Mouse (Mus musculus) cerebellum, postnatal 14 days (tissue): ENCODE measurements around the gene Rchy1.

Experiments used
- DNase-seq, 2 experiments: peaks; one replicate each; pipeline ENCODE4 v3.0.0; 2021; ENCODE audit warnings: mixed read lengths in 2 of 2

The Rchy1 gene

DNA sequence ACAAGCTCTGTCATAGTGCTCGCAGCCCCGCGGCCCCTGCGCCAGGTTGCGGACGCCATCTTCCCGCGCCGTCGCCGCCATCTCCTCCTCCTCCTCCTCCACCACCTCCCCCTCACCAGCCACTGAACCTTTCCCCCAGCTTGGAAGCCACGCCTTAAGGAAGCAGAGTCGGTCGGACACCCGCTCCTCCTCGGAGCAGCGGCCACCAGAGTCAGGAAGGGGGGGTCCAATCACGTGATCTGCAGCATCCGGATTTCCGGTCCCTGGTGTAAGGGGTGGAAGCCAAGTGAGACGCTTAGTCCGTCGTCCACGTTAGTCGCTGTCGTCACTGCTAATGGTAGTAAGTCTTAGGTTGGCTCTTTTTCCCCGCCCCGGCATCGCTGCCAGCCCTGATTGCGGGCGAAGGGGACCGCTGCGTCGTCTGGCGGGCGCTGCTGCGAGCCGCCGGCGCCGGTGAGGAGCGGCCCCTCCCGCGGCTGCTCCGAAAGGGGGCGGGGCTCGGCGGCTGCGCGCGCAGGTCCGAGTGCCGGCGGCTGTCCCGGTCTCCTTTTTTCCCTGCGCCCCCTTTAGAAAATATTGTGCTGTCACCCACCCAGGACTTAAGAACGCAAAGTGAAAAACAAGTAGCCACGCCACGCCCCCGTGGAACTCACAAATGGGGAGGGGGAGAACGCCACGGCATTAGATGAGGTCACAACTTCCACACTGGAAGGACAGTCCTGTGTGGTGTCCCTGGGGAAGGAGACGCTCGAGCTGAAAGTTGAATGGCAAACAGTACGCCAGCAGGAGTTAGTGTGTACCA lies at the start of gene Rchy1:
TSS of gene Rchy1 (minus strand) at position 430 of the 802 bp plus-strand sequence.
- peak; percentile 95 for DNase-seq

DNA sequence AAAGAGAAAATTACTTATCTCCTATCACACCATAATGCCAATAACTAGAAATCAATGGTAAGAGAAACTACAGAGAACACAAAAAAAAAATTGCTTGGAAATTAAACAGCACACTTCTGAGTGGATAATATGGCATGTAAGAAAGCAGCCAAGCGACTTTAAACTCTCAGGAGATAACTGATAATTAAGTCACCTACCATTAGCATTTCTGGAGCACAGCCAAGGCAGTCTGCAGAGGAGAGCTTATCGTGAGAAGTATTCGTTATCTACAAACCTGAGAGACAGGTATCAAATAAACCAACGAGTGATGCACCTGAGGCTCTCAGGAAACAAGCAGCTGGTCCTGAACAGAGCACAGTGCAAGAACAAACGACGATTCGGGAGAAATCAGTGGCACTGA lies 48.9 kb upstream of the Rchy1 start:
- no peak for DNase-seq

DNA sequence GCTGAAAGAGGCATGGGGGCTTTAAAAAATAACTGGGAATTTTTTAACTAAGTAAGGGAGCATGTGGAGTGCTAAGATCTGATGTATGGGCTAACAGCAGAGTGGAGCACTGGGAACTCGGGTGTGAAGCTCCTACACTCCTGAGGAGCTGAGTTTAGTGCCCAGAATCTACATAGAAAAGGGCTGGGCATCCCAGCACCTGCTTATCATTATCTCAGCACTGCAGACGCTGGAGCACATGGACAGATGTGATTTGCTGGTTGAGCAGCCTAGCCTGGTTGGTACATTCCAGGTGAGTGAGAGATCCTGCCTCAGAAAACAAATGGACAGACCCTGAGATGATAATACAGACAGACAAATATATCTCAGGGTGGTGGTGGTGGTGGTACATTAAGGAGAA lies 47.0 kb upstream of the Rchy1 start:
- no peak for DNase-seq

DNA sequence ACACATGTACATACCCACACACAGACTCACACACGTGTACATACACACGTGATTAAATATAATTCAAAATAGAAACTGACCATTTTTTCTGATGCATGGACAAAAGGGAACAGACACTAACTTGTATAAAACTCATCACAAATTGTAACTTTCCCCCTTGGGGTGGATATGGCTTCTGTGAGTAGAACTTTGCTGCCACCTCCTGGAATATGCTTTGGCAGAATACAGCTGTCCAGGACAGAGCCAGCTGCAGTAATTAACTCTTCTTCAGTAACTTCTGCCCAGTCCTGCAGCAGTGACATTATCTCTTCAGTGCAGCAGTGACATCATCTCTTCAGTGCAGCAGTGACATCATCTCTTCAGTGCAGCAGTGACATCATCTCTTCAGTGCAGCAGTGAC lies 40.1 kb upstream of the Rchy1 start:
- DNase-seq = peak; percentile 7 to 9

- no peak for DNase-seq
These were observed 37.9 kb upstream of the Rchy1 start for GRCm38 (mm10) chr5:92000770-92001169.

DNA sequence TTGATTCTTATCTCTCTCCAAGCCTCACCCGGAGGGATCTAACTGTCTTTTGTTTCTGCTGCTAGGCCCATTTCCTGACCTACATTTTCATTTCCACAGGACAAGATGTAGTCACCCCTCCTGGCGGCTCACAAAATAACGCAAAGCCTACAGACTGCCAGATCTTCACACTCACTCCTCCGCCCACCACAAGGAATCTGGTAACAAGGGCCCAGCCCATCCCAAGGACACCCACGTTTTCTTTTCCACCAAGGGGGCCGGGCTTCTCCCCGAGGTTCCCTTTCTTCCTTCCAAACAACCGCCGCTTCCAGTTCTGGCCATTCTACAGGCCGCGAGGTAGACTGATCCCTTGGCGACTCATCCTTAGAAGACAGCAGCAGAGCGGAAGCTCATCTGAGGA lies 31.7 kb upstream of the Rchy1 start:
- peak; percentile 6 for DNase-seq

GRCm38 (mm10) chr5:91993061-91993460 lies 30.2 kb upstream of the Rchy1 start:
- no peak for DNase-seq

DNA sequence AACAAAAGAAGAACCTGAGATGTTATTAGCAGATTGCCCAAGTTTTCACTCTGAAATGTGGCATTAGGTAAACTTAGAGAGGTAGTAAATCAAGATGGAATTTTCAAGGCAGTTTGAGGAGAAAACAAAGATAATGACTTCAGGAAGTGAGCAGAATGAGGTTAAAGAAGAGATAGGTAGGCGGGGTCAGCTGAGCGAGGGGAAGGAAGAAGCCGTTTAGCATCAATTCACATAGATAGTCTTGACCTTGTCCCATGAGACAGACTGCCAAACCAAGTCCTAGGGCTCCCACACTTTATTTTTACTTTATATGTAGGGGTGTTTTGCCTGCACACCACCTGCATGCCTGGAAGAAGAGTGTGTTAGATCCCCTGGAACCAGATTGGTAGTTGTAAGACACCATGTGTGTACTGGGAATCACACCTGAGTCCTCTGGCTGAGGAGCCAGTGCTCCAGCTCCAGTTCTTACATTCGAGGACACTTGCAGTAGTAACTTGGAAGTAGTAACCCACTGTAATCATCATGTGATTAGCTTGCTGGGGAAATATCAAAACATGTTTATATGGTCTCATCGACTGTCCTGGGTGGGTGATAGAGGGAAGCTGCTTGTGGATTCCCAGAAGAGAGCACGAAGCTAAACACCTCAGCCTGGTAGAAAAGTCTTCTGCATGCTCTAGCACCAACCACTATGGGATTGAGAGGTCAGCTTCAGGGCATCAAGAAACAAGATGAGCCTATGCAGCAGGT lies 28.5 kb upstream of the Rchy1 start:
- DNase-seq = no peak

DNA sequence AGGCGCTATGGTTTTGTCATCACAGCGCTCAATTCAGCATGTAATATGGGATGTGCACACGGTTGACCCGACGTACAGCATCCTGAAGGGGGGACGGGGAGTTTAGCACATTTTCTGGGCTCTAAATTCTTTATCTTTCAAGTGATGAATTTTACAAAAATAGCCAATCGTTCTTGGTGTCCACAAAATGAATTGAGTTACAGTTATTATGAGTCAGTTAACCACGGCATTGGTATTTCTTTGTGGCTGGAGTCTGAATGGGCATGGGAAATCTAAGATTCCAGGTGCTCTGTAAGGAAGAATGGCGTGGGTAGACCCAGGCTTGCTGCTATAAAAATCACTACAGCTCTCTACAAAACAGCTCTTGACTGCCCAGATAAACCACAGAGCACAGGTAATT lies 26.4 kb upstream of the Rchy1 start:
- DNase-seq = no peak

- no peak for DNase-seq
These were observed 24.9 kb upstream of the Rchy1 start for GRCm38 (mm10) chr5:91987799-91988198.

DNA sequence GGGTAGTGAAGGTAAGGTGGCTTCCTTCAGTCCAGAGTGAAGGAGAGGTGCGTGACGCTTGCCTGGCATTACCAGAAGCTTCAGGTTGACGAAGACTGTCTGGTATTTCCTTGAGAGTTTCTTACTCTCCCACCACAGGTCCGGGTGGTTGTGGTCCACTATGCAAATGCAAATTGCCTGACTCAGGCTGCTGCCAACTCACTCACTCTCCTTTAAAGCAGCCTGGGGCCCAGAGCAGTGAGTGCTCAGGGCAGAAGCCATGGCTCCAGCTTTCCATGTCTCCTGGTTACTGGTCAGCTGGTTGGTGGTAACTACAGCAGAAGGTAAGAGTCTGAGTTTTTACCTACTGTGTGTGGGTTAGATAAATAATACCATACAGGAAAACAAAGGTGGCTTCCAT lies 24.4 kb upstream of the Rchy1 start, which contains the start of gene Odaph:
TSS of gene Odaph (plus strand) at position 240 of the 400 bp plus-strand sequence.
- DNase-seq = no peak

DNA sequence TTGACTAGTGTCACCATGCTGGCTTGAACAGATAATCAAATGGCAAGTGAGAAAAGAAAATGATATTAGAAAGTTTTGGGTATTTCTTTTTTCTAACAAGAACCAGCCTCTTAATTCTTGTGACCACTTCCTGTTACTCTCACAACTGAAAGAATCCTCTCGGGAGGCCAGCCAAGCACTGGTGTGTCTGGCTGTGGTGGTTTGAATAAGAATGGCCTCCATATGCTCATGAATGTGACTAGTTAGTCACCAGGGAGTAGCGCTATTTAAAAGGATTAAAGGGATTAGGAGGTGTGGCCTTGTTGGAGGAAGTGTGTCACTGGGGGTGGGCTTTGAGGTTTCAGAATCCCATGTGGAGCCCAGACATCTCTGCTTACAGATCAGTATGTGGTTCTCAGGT lies 22.9 kb upstream of the Rchy1 start:
- no peak for DNase-seq

DNA sequence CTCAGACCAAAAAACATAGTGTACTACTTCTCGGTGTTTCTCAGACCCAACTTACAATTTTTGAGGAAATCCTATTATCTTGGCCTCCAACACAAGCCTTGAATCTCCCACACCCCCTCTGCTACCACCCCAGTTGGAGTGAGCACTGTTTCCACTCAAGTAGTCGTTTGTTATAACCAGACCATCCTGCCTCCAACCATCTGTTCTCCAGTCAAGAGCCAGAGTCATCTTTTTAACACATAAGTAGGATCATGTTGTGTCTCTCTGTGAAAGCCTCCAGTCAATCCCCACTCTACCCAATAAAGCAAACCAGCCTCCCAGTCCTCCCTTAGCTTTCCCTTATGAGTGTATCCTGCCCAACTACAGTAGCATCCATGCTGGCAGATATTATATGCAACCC lies 20.6 kb upstream of the Rchy1 start:
- DNase-seq = no peak

- no peak for DNase-seq
These were observed 18.4 kb upstream of the Rchy1 start for GRCm38 (mm10) chr5:91981176-91981840.

DNA sequence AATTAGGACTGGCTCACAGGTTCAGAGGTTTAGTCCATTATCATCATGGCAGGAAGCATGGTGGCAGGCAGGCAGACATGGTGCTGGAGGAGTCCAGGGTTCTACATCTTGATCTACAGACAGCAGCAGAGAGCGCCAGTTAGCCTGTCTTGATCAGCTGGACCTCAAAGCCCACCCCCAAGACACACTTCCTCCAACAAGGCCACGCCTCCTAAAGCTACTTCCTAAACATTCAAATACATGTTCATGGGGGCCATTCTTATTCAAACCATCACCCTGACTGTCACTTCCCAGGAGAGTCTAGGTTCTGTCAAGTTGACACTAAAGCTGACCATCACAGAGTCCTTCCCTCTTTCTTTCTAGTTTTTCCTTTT lies 14.5 kb upstream of the Rchy1 start:
- DNase-seq = no peak

GRCm38 (mm10) chr5:91976566-91977396 lies 13.9 kb upstream of the Rchy1 start:
- no peak for DNase-seq

- DNase-seq = no peak
These were observed 12.9 kb upstream of the Rchy1 start for GRCm38 (mm10) chr5:91975758-91976157.

- no peak for DNase-seq
These were observed 11.1 kb upstream of the Rchy1 start for GRCm38 (mm10) chr5:91974002-91974401.

- no peak for DNase-seq
These were observed 9.2 kb upstream of the Rchy1 start for GRCm38 (mm10) chr5:91972046-91972445.

DNA sequence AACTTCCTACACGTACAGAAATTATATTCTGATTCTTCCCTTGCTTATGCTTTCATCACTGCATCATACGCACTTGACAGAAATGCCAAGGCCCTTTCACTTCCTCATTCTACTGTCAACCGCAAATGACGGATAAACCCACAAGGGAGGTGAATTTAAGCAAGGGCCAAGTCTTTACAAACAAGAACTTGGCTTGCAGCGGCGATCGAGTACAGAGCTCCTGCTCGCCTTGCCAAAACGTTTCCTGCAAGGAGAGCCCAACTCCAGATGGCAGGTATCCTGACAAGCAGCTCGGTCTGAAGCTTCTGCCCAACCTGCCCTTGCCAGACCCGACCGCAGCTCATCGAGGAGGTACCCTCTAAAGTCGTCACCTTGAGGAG lies 619 bp downstream of the Rchy1 start:
- no peak for DNase-seq

DNA sequence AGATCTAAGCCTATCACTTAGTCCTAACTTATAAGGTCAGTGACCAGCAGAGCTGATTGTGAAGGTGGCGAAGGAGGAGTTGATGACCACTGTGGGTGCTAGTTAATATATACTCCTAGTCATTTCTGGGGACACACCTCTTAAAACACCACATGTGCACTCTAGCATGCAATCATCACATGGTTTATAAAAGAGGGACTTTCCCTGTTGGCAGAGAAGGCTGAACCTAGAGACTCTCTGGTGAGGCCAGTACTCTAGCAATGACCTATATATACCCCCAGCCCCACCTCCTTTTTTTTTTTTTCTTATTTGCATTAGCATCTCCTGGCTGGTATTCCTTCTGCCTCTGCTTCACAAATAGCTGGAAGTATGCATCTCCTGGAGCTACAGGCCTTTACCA lies 1.5 kb downstream of the Rchy1 start:
- peak in 1 of 2 experiments; percentile 16 for DNase-seq

DNA sequence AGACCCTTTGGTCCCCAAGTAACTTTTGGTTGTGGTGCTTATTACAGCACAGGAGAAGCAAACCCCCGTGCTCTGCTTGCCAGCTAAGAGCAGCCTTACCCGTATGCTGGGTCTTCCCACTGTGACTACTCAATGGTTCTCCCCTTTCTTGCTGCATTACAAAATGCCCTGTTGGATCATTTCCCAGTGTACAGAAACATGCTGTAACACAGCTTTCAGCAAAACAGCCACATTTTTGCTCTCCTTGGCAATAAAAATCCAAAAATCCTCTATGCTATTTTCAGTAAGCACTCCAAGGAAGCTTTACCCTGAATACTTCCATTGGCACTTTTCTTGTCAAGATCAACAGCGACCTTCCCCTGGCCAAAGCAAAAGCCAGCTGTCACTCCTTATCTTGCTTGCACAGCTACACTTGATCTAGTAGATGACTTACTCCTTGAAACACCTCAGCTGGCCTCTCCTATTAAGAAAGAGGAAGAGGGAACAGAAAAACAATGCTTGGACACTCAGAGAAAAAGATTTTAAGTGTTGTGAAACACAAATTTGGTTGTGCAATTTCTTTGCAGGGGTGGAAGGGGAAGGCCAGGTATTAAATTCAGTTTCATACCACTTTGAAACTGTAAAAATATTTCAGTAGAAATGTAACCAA lies 2.1 kb downstream of the Rchy1 start:
- DNase-seq = peak in 1 of 2 experiments; percentile 26
